Mouse (Mus musculus) thymus, postnatal 10 days (tissue): ENCODE results near the gene Rhox3c.
"Not testable (repeated sequence)": the region's sequence is repeated elsewhere in the genome, so short reads cannot be mapped to it uniquely, and the experiment has no call there.

Experiments
- DNase-seq, 2 experiments: peaks; one replicate each; pipeline ENCODE4 v3.0.0; 2021; ENCODE audit warnings: low spot score in 2 of 2

Rhox3c gene

GRCm38 (mm10) chrX:37458285-37458684, at the start of gene Rhox3c:
Rhox3c (plus strand) TSS chrX:37458585.
- not testable (repeated sequence) for DNase-seq

- DNase-seq, result not testable (repeated sequence)
Measured at GRCm38 (mm10) chrX:37411767-37412166, 46.6 kb upstream of the Rhox3c start, which contains the start of gene Rhox2b. Rhox2b (plus strand) TSS chrX:37412067.

- not testable (repeated sequence) for DNase-seq
Measured at GRCm38 (mm10) chrX:37432194-37432593, 26.2 kb upstream of the Rhox3c start, which contains the start of gene Rhox4b. Rhox4b (plus strand) TSS chrX:37432494.

- not testable (repeated sequence) for DNase-seq
Measured at GRCm38 (mm10) chrX:37453380-37453779, 5.0 kb upstream of the Rhox3c start, which contains the start of gene Rhox2c. Rhox2c (plus strand) TSS chrX:37453680.

GRCm38 (mm10) chrX:37480037-37480436, 21.7 kb downstream of the Rhox3c start, which contains the start of gene Rhox4c:
Rhox4c (plus strand) TSS chrX:37480337.
- not testable (repeated sequence) for DNase-seq

- not testable (repeated sequence) for DNase-seq
Measured at GRCm38 (mm10) chrX:37514059-37514458, 55.7 kb downstream of the Rhox3c start, which contains the start of gene Rhox4d. Rhox4d (plus strand) TSS chrX:37514359.
